Mouse (Mus musculus): Measurements from ENCODE around the gene Snd1. TPM values are rescaled to one million over a fixed set of nuclear protein-coding genes. Genes with fewer than 3 reads are reported as not detected.

Snd1 gene
- polyA plus RNA-seq, 2 experiments, result 31.5 to 43.2 TPM

GRCm38 (mm10) chr6:28762132-28762775, 287.3 kb downstream of the Snd1 start:
- 74% methylated on average over 5 of the region's 5 CpGs for WGBS (ENCODE audit: insufficient replicate concordance)
- ATAC-seq (ENCODE audit: insufficient read depth), result no peak
- no peak for TF ChIP-seq EP300 (IDR thresholded peaks at IDR 0.05; ENCODE audit: low read depth)
- no peak for TF ChIP-seq CTCF (IDR thresholded peaks at IDR 0.05; ENCODE audit: low read depth)
- H3K27me3 ChIP-seq (ENCODE audit: control insufficient read depth, insufficient read depth, low read length), result no peaks in the 10 kb centered on the region
- H3K27ac ChIP-seq, result no peak overlapping the region
- H3K4me3 ChIP-seq (ENCODE audit: insufficient read depth in 1 of 2, low read depth in 2 of 2, low read length in 2 of 2), result no peak overlapping the region
- H3K9ac ChIP-seq (replicated peaks), result no peak overlapping the region
- H3K4me1 ChIP-seq (replicated peaks; ENCODE audit: control insufficient read depth in 2 of 2, insufficient read depth in 2 of 2, low read length in 1 of 2), result no peaks in the 10 kb centered on the region
- H3K4me2 ChIP-seq (ENCODE audit: low read depth), result no peak overlapping the region
- H3K9me3 ChIP-seq (ENCODE audit: control insufficient read depth, low read length), result no peaks in the 10 kb centered on the region
- H3K36me3 ChIP-seq (replicated peaks; ENCODE audit: control insufficient read depth, insufficient read depth, low read depth), result no peaks in the 10 kb centered on the region
- DNase-seq (ENCODE audit: low read depth in 3 of 3, low spot score in 3 of 3), result no peak

DNA sequence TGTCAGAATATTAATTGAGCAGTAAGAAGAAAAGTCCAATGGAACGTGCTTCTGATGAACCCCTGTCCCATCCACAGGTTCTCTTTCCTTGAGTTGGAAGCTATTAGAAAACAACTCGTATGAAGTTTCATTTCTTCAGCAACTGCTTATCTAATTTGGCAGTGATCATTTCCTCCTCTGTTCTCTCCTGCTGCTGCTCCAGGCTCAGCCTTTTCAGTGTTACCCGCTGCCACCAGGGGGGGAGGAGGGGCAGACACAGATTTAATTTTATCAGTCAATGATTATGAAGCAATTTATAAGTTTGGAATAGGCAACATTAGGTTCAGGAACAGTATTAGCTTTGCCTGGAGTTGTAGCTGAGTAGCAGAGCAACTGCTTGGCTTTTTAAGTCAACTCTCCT, 291.7 kb downstream of the Snd1 start:
- Histone ChIP-seq H3K9ac (replicated peaks) (no peak overlapping the region), H3K4me2 (ENCODE audit: low read depth) (no peak overlapping the region), H3K27me3 (ENCODE audit: control insufficient read depth, insufficient read depth, low read length) (no peaks in the 10 kb centered on the region), H3K4me1 (replicated peaks; ENCODE audit: control insufficient read depth in 2 of 2, insufficient read depth in 2 of 2, low read length in 1 of 2) (no peaks in the 10 kb centered on the region), H3K27ac (no peak overlapping the region), H3K36me3 (replicated peaks; ENCODE audit: control insufficient read depth, insufficient read depth, low read depth) (no peaks in the 10 kb centered on the region), H3K4me3 (ENCODE audit: insufficient read depth in 1 of 2, low read depth in 2 of 2, low read length in 2 of 2) (no peak overlapping the region), H3K9me3 (ENCODE audit: control insufficient read depth, low read length) (no peaks in the 10 kb centered on the region)
- DNase-seq (ENCODE audit: low read depth in 3 of 3, low spot score in 3 of 3) (no peak), ATAC-seq (ENCODE audit: insufficient read depth) (no peak)
- no peak for TF ChIP-seq EP300 (IDR thresholded peaks at IDR 0.05; ENCODE audit: low read depth)
- no peak for TF ChIP-seq CTCF (IDR thresholded peaks at IDR 0.05; ENCODE audit: low read depth)
- WGBS (ENCODE audit: insufficient replicate concordance), result 37% methylated on average over 3 of the region's 3 CpGs

- Histone ChIP-seq H3K4me3 (ENCODE audit: insufficient read depth in 1 of 2, low read depth in 2 of 2, low read length in 2 of 2) (no peak overlapping the region), H3K36me3 (replicated peaks; ENCODE audit: control insufficient read depth, insufficient read depth, low read depth) (no peaks in the 10 kb centered on the region), H3K9me3 (ENCODE audit: control insufficient read depth, low read length) (no peaks in the 10 kb centered on the region), H3K27ac (no peak overlapping the region), H3K9ac (replicated peaks) (no peak overlapping the region), H3K27me3 (ENCODE audit: control insufficient read depth, insufficient read depth, low read length) (no peaks in the 10 kb centered on the region), H3K4me2 (ENCODE audit: low read depth) (no peak overlapping the region), H3K4me1 (replicated peaks; ENCODE audit: control insufficient read depth in 2 of 2, insufficient read depth in 2 of 2, low read length in 1 of 2) (no peaks in the 10 kb centered on the region)
- 78% methylated on average over 6 of the region's 6 CpGs for WGBS (ENCODE audit: insufficient replicate concordance)
- no peak for DNase-seq (ENCODE audit: low read depth in 3 of 3, low spot score in 3 of 3)
- TF ChIP-seq CTCF (IDR thresholded peaks at IDR 0.05; ENCODE audit: low read depth) (no peak), EP300 (IDR thresholded peaks at IDR 0.05; ENCODE audit: low read depth) (no peak)
- no peak for ATAC-seq (ENCODE audit: insufficient read depth)
Observed at GRCm38 (mm10) chr6:28767891-28768481, 293.0 kb downstream of the Snd1 start.

DNA sequence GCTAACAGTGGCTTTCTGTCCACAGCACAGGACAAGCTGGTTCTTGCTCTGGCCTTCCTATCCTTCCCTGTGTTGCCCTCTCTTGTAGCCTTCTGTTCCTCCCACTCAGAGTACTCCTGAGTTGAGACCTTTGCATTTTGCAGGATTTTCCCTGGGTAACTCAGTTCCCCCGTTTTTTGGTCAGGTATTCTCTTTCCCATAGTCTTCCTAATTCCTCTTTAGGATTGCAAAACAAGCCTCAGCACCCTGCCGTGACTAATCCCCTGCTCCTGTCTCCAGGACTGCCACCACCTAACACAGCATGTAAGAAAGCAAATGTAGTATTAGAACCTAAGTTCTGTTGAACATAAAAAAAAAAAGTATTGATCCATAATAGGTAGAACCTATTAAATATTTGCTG, 296.4 kb downstream of the Snd1 start:
- H3K27ac ChIP-seq, result no peak overlapping the region
- ATAC-seq (ENCODE audit: insufficient read depth) (no peak), DNase-seq (ENCODE audit: low read depth in 3 of 3, low spot score in 3 of 3) (no peak)
- H3K9ac ChIP-seq (replicated peaks), result no peak overlapping the region
- H3K4me3 ChIP-seq (ENCODE audit: insufficient read depth in 1 of 2, low read depth in 2 of 2, low read length in 2 of 2), result no peak overlapping the region
- no peak for TF ChIP-seq EP300 (IDR thresholded peaks at IDR 0.05; ENCODE audit: low read depth)
- no peak for TF ChIP-seq CTCF (IDR thresholded peaks at IDR 0.05; ENCODE audit: low read depth)
- no peaks in the 10 kb centered on the region for H3K27me3 ChIP-seq (ENCODE audit: control insufficient read depth, insufficient read depth, low read length)
- no peaks in the 10 kb centered on the region for H3K36me3 ChIP-seq (replicated peaks; ENCODE audit: control insufficient read depth, insufficient read depth, low read depth)
- 45% methylated on average over 2 of the region's 2 CpGs for WGBS (ENCODE audit: insufficient replicate concordance)
- no peaks in the 10 kb centered on the region for H3K9me3 ChIP-seq (ENCODE audit: control insufficient read depth, low read length)
- H3K4me2 ChIP-seq (ENCODE audit: low read depth), result no peak overlapping the region
- H3K4me1 ChIP-seq (replicated peaks; ENCODE audit: control insufficient read depth in 2 of 2, insufficient read depth in 2 of 2, low read length in 1 of 2), result no peaks in the 10 kb centered on the region

- DNase-seq (ENCODE audit: low read depth in 3 of 3, low spot score in 3 of 3) (no peak), ATAC-seq (ENCODE audit: insufficient read depth) (no peak)
- Histone ChIP-seq H3K9me3 (ENCODE audit: control insufficient read depth, low read length) (no peaks in the 10 kb centered on the region), H3K9ac (replicated peaks) (no peak overlapping the region), H3K4me2 (ENCODE audit: low read depth) (no peak overlapping the region), H3K36me3 (replicated peaks; ENCODE audit: control insufficient read depth, insufficient read depth, low read depth) (no peaks in the 10 kb centered on the region), H3K27me3 (ENCODE audit: control insufficient read depth, insufficient read depth, low read length) (no peaks in the 10 kb centered on the region), H3K27ac (no peak overlapping the region), H3K4me1 (replicated peaks; ENCODE audit: control insufficient read depth in 2 of 2, insufficient read depth in 2 of 2, low read length in 1 of 2) (peaks cover 0 to 3% of the 10 kb centered on the region in 2 experiments; a peak in 1 of 4 replicates), H3K4me3 (ENCODE audit: insufficient read depth in 1 of 2, low read depth in 2 of 2, low read length in 2 of 2) (no peak overlapping the region)
- TF ChIP-seq CTCF (IDR thresholded peaks at IDR 0.05; ENCODE audit: low read depth), result no peak
- TF ChIP-seq EP300 (IDR thresholded peaks at IDR 0.05; ENCODE audit: low read depth), result no peak
- 78% methylated on average over 3 of the region's 3 CpGs for WGBS (ENCODE audit: insufficient replicate concordance)
Observed at GRCm38 (mm10) chr6:28781696-28782095, 306.8 kb downstream of the Snd1 start.

Data from liver, embryonic 14.5 days (tissue).